Mouse (Mus musculus) midbrain, embryonic 11.5 days (tissue): ENCODE data around the gene Slc37a1. TPM values are rescaled to one million over a fixed set of nuclear protein-coding genes. Genes with fewer than 3 reads are reported as not detected.

ENCODE experiments used
- ATAC-seq: fragments of 200-750 bp; cut with Nextera tagmentation; 2 replicates; pipeline ENCODE4 v1.8.0; 2017; ENCODE audit warnings: moderate TSS enrichment, moderate library complexity; ENCODE audit not compliant: low FRiP score
- DNase-seq: peaks from one replicate; pipeline ENCODE4 v3.0.0; 2015; ENCODE audit warnings: low spot score; ENCODE audit errors: missing footprints
- H3K27ac ChIP-seq: fragments of 300-500 bp; sonication (generic); 2 replicates; pipeline ENCODE4 v1.5.1; 2014; ENCODE audit warnings: low read depth, low read length
- H3K27me3 ChIP-seq: fragments of 300-500 bp; sonication (generic); 2 replicates; pipeline ENCODE4 v1.6.1; 2014; ENCODE audit warnings: mild to moderate bottlenecking, low read length, moderate library complexity, mixed read lengths; ENCODE audit not compliant: control insufficient read depth, insufficient read depth
- H3K36me3 ChIP-seq: fragments of 300-500 bp; sonication (generic); 2 replicates; pipeline ENCODE4 v1.6.1; 2014; ENCODE audit warnings: mild to moderate bottlenecking, low read length, moderate library complexity, mixed read lengths; ENCODE audit not compliant: control insufficient read depth, insufficient read depth
- H3K4me1 ChIP-seq: fragments of 300-500 bp; sonication (generic); 2 replicates; pipeline ENCODE4 v1.6.1; 2014; ENCODE audit warnings: low read length; ENCODE audit not compliant: control insufficient read depth, insufficient read depth
- H3K4me2 ChIP-seq: fragments of 300-500 bp; sonication (generic); 2 replicates; pipeline ENCODE4 v1.6.1; 2014; ENCODE audit warnings: mild to moderate bottlenecking, moderate library complexity
- H3K4me3 ChIP-seq: fragments of 300-500 bp; sonication (generic); 2 replicates; pipeline ENCODE4 v1.5.1; 2014; ENCODE audit warnings: low read depth, low read length
- H3K9ac ChIP-seq: fragments of 300-500 bp; sonication (generic); 2 replicates; pipeline ENCODE4 v1.6.1; 2014; ENCODE audit warnings: low read length
- H3K9me3 ChIP-seq: fragments of 300-500 bp; sonication (generic); 2 replicates; pipeline ENCODE4 v1.6.1; 2016; ENCODE audit warnings: low read length; ENCODE audit not compliant: control insufficient read depth
- WGBS: fragments of 180-500 bp; shearing (Covaris S2); extraction: QIAGEN DNeasy Blood & Tissue Kit; methylation state at CpG from one replicate; pipeline ENCODE4 v1.1.7; 2014; 5-methylcytosine and 5-hydroxymethylcytosine counted together
- polyA plus RNA-seq: library from polyadenylated mRNA; unstranded; fragments of >200 nt; fragmentation: Nextera tagmentation; extraction: Ambion mirVana; gene quantifications from 2 replicates; pipeline ENCODE4 v1.2.1, GENCODE M21; 2014

Slc37a1 gene
- polyA plus RNA-seq, 1 experiment from 2014 or later, result 5.8 TPM

- WGBS, result 84% methylated on average over 6 of the region's 6 CpGs
Observed at GRCm38 (mm10) chr17:31280269-31280668, 6.3 kb upstream of the Slc37a1 start.

GRCm38 (mm10) chr17:31281830-31282686, 4.5 kb upstream of the Slc37a1 start:
- Histone ChIP-seq H3K4me2 (no peak overlapping the region; the same call in 1 of the 2 replicates), H3K9ac (no peak overlapping the region), H3K9me3 (no peaks in the 10 kb centered on the region), H3K4me1 (peaks cover 10% of the 10 kb centered on the region), H3K27ac (no peak overlapping the region), H3K27me3 (no peaks in the 10 kb centered on the region), H3K36me3 (no peaks in the 10 kb centered on the region), H3K4me3 (no peak overlapping the region)
- WGBS, result 33% methylated on average over 19 of the region's 19 CpGs
- ATAC-seq (no peak), DNase-seq (no peak)

More at GRCm38 (mm10) chr17:31280269-31280668, 6.3 kb upstream of the Slc37a1 start:
- Histone ChIP-seq H3K4me2 (no peak overlapping the region), H3K9ac (no peak overlapping the region), H3K36me3 (no peaks in the 10 kb centered on the region), H3K27ac (no peak overlapping the region), H3K4me1 (peaks cover 14% of the 10 kb centered on the region), H3K4me3 (no peak overlapping the region), H3K9me3 (no peaks in the 10 kb centered on the region), H3K27me3 (peaks cover 2% of the 10 kb centered on the region; the same call in 1 of the 2 replicates)
- ATAC-seq (no peak), DNase-seq (no peak)

GRCm38 (mm10) chr17:31282687-31283053, 3.9 kb upstream of the Slc37a1 start:
- Histone ChIP-seq H3K9me3 (no peaks in the 10 kb centered on the region), H3K9ac (no peak overlapping the region), H3K4me1 (peaks cover 5% of the 10 kb centered on the region), H3K4me3 (no peak overlapping the region), H3K27me3 (no peaks in the 10 kb centered on the region), H3K4me2 (peak overlapping the region; percentile 11; the same call in 1 of the 2 replicates), H3K27ac (no peak overlapping the region), H3K36me3 (no peaks in the 10 kb centered on the region)
- no peak for ATAC-seq
- WGBS, result 10% methylated on average over 7 of the region's 7 CpGs
- DNase-seq, result no peak

GRCm38 (mm10) chr17:31285867-31286266, 725 bp upstream of the Slc37a1 start:
- no peaks in the 10 kb centered on the region for H3K9me3 ChIP-seq
- ATAC-seq (no peak), DNase-seq (no peak)
- H3K27ac ChIP-seq, result no peak overlapping the region
- no peak overlapping the region for H3K4me2 ChIP-seq
- peaks cover 5% of the 10 kb centered on the region for H3K4me1 ChIP-seq
- 84% methylated on average over 2 of the region's 2 CpGs for WGBS
- H3K27me3 ChIP-seq, result no peaks in the 10 kb centered on the region
- H3K36me3 ChIP-seq, result no peaks in the 10 kb centered on the region
- H3K9ac ChIP-seq, result no peak overlapping the region
- H3K4me3 ChIP-seq, result no peak overlapping the region

- H3K4me1 ChIP-seq, result peaks cover 5% of the 10 kb centered on the region
- H3K4me3 ChIP-seq, result no peak overlapping the region
- 82% methylated on average over 3 of the region's 3 CpGs for WGBS
- ATAC-seq (no peak), DNase-seq (no peak)
- H3K9ac ChIP-seq, result no peak overlapping the region
- no peaks in the 10 kb centered on the region for H3K9me3 ChIP-seq
- no peaks in the 10 kb centered on the region for H3K36me3 ChIP-seq
- no peak overlapping the region for H3K4me2 ChIP-seq
- no peak overlapping the region for H3K27ac ChIP-seq
- H3K27me3 ChIP-seq, result no peaks in the 10 kb centered on the region
Observed at GRCm38 (mm10) chr17:31287216-31287615, 624 bp downstream of the Slc37a1 start.

GRCm38 (mm10) chr17:31288999-31289726, 2.6 kb downstream of the Slc37a1 start:
- Histone ChIP-seq H3K4me3 (no peak overlapping the region), H3K36me3 (no peaks in the 10 kb centered on the region), H3K27ac (no peak overlapping the region), H3K4me1 (no peaks in the 10 kb centered on the region), H3K9ac (no peak overlapping the region), H3K4me2 (no peak overlapping the region), H3K27me3 (no peaks in the 10 kb centered on the region), H3K9me3 (no peaks in the 10 kb centered on the region)
- WGBS, result 65% methylated on average over 7 of the region's 7 CpGs
- ATAC-seq (no peak), DNase-seq (no peak)

- Histone ChIP-seq H3K27ac (no peak overlapping the region), H3K4me2 (no peak overlapping the region), H3K4me1 (no peaks in the 10 kb centered on the region; the same call in 1 of the 2 replicates), H3K27me3 (peaks cover 3% of the 10 kb centered on the region; the same call in 1 of the 2 replicates), H3K4me3 (no peak overlapping the region), H3K36me3 (no peaks in the 10 kb centered on the region), H3K9me3 (no peaks in the 10 kb centered on the region), H3K9ac (no peak overlapping the region)
- DNase-seq (no peak), ATAC-seq (no peak)
Observed at GRCm38 (mm10) chr17:31290311-31290710, 3.7 kb downstream of the Slc37a1 start.

GRCm38 (mm10) chr17:31290859-31291258, 4.3 kb downstream of the Slc37a1 start:
- H3K4me2 ChIP-seq, result no peak overlapping the region
- peaks cover 8% of the 10 kb centered on the region for H3K27me3 ChIP-seq
- H3K4me3 ChIP-seq, result no peak overlapping the region
- no peaks in the 10 kb centered on the region for H3K36me3 ChIP-seq
- H3K27ac ChIP-seq, result no peak overlapping the region
- H3K4me1 ChIP-seq, result peaks cover 4% of the 10 kb centered on the region
- ATAC-seq (no peak), DNase-seq (peak; percentile 70)
- H3K9me3 ChIP-seq, result no peaks in the 10 kb centered on the region
- H3K9ac ChIP-seq, result no peak overlapping the region
- WGBS, result 85% methylated on average over 6 of the region's 6 CpGs
